Mouse (Mus musculus) MEL (cell line): ENCODE data around the gene Smn1.

ENCODE experiments used
- CTCF ChIP-seq, 3 experiments: IDR thresholded peaks in 2 of 3; conservative IDR thresholded peaks in 1 of 3; 2 replicates each; pipeline ENCODE4 v1.5.1; 2011 to 2012; ENCODE audit warnings: low read length in 3 of 3, low read depth in 2 of 3, mild to moderate bottlenecking in 2 of 3, improper control_type of control experiment in 1 of 3, inconsistent platforms in 1 of 3, mixed read lengths in 1 of 3, moderate library complexity in 1 of 3; ENCODE audit not compliant: control insufficient read depth in 1 of 3, insufficient read depth in 1 of 3, poor library complexity in 1 of 3, severe bottlenecking in 1 of 3
- E2F4 ChIP-seq: IDR thresholded peaks from 2 replicates; pipeline ENCODE4 v1.6.1; 2011; ENCODE audit warnings: low read depth, low read length, improper control_type of control experiment, borderline replicate concordance
- GATA1 ChIP-seq: IDR thresholded peaks from 2 replicates; pipeline ENCODE4 v1.6.1; 2011; ENCODE audit warnings: low read depth, low read length, improper control_type of control experiment
- MAX ChIP-seq: IDR thresholded peaks from 2 replicates; pipeline ENCODE4 v1.6.1; 2011; ENCODE audit warnings: low read length, improper control_type of control experiment
- MEF2A ChIP-seq: IDR thresholded peaks from 2 replicates; pipeline ENCODE4 v1.6.1; 2014; ENCODE audit warnings: low read depth, mild to moderate bottlenecking, inconsistent platforms, low read length, improper control_type of control experiment; ENCODE audit not compliant: poor library complexity, insufficient replicate concordance, severe bottlenecking; ENCODE audit errors: extremely low read depth
- MXI1 ChIP-seq: IDR thresholded peaks from 2 replicates; pipeline ENCODE4 v1.6.1; 2011; ENCODE audit warnings: mild to moderate bottlenecking, low read depth, low read length, improper control_type of control experiment
- POLR2A ChIP-seq, 2 experiments: IDR thresholded peaks; 2 replicates each; pipeline ENCODE4 v1.6.1; 2011 to 2012; ENCODE audit warnings: low read length in 2 of 2, mild to moderate bottlenecking in 2 of 2, control low read depth in 1 of 2, improper control_type of control experiment in 1 of 2, low read depth in 1 of 2, moderate library complexity in 1 of 2; ENCODE audit not compliant: control insufficient read depth in 1 of 2, insufficient read depth in 1 of 2, poor library complexity in 1 of 2
- RAD21 ChIP-seq: IDR thresholded peaks from 2 replicates; pipeline ENCODE4 v1.6.1; 2011; ENCODE audit warnings: mild to moderate bottlenecking, low read depth, low read length, improper control_type of control experiment
- SIN3A ChIP-seq: IDR thresholded peaks from 2 replicates; pipeline ENCODE4 v1.6.1; 2012; ENCODE audit warnings: low read length, improper control_type of control experiment, inconsistent platforms
- TAL1 ChIP-seq: IDR thresholded peaks from 2 replicates; pipeline ENCODE4 v1.6.1; 2012; ENCODE audit warnings: mild to moderate bottlenecking, inconsistent platforms, low read length, moderate library complexity, mixed read lengths
- USF1 ChIP-seq: IDR thresholded peaks from 2 replicates; pipeline ENCODE4 v1.6.1; 2014; ENCODE audit warnings: low read depth, mild to moderate bottlenecking, inconsistent platforms, low read length, improper control_type of control experiment, moderate library complexity
- ZC3H11A ChIP-seq: IDR thresholded peaks from 2 replicates; pipeline ENCODE4 v1.6.1; 2012; ENCODE audit warnings: low read depth, mild to moderate bottlenecking, inconsistent platforms, low read length, improper control_type of control experiment
- ZNF384 ChIP-seq: IDR thresholded peaks from 2 replicates; pipeline ENCODE4 v1.6.1; 2012; ENCODE audit warnings: low read depth, mild to moderate bottlenecking, inconsistent platforms, low read length, improper control_type of control experiment

DNA sequence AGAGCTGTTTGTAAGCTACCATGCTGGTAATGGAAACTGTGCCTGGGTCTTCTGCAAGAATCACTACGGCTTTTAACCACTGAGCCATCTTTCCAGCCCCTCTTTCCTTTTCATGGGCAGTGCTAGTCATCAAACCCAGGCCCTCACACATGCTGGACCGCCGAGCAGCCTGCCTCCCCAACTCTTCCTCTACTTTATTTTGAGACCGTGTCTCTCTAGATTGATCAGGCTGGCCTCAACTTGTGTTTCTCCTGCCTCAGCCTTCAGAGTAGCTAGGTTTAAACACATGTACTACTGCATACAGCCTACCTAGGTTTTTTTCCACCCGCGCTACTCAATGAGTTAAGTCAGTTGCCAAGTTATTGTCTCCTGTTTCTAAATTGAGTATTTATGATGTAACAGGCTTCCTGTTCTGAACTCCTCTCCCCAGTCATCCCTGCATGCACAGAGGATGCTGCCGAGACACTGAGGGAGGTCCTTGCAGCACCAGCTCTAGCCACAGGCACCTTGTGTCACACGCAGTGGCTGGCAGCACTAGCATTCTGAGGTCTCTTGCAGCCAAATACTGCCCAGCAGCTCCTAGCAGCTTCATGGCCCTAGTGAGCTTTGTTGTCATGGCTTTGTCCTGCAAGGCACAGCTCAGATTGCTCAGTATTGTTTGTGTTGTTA lies 17.1 kb downstream of the Smn1 start:
- TF ChIP-seq MXI1: no peak
- TF ChIP-seq RAD21: no peak
- no peak for TF ChIP-seq ZC3H11A
- no peak for TF ChIP-seq CTCF (IDR thresholded peaks at IDR 0.05 in 2 of 3, conservative IDR thresholded peaks at IDR 0.05 in 1 of 3; ENCODE audit: control insufficient read depth in 1 of 3, insufficient read depth in 1 of 3, low read depth in 2 of 3, low read length in 3 of 3, poor library complexity in 1 of 3, severe bottlenecking in 1 of 3)
- TF ChIP-seq ZNF384: no peak
- TF ChIP-seq GATA1: no peak
- no peak for TF ChIP-seq USF1
- no peak for TF ChIP-seq TAL1
- TF ChIP-seq E2F4: no peak
- TF ChIP-seq POLR2A (IDR thresholded peaks at IDR 0.05; ENCODE audit: control insufficient read depth in 1 of 2, insufficient read depth in 1 of 2, low read depth in 1 of 2, low read length in 2 of 2, poor library complexity in 1 of 2): no peak
- TF ChIP-seq SIN3A: no peak
- no peak for TF ChIP-seq MEF2A
- TF ChIP-seq MAX: no peak
